Mouse (Mus musculus) retina, postnatal 1 day (tissue): ENCODE measurements at regions not wholly inside any gene's neighbourhood (a gene's known extent, or its start where the extent isn't known, plus 50 kb on each side); places are given as distances from the start of the nearest gene placed in this dataset.

Experiments
- DNase-seq: peaks from one replicate; pipeline ENCODE4 v3.0.0-alpha.2; 2012

GRCm38 (mm10) chr1:76120840-76121239 is 574.8 kb downstream of the Slc4a3 start:
- no peak for DNase-seq

- DNase-seq = no peak
Observed at GRCm38 (mm10) chr1:76130353-76130752, 584.3 kb downstream of the Slc4a3 start.

- no peak for DNase-seq
Observed at GRCm38 (mm10) chr1:76136810-76137209, 590.7 kb downstream of the Slc4a3 start.

- peak; percentile 44 for DNase-seq
Observed at GRCm38 (mm10) chr1:76137701-76138100, 591.6 kb downstream of the Slc4a3 start.

- DNase-seq = no peak
Observed at GRCm38 (mm10) chr1:76143516-76143915, 597.5 kb downstream of the Slc4a3 start.

GRCm38 (mm10) chr1:76148963-76149362 is 602.9 kb downstream of the Slc4a3 start:
- DNase-seq = no peak

- DNase-seq = no peak
Observed at GRCm38 (mm10) chr1:76156291-76156690, 610.2 kb downstream of the Slc4a3 start.

- DNase-seq = no peak
Observed at GRCm38 (mm10) chr1:76167486-76167885, 621.4 kb downstream of the Slc4a3 start.

- no peak for DNase-seq
Observed at GRCm38 (mm10) chr1:76181181-76181580, 635.1 kb downstream of the Slc4a3 start.

GRCm38 (mm10) chr1:76194844-76195243 is 648.8 kb downstream of the Slc4a3 start:
- no peak for DNase-seq

- no peak for DNase-seq
Observed at GRCm38 (mm10) chr1:76197651-76198050, 651.6 kb downstream of the Slc4a3 start.

- DNase-seq = no peak
Observed at GRCm38 (mm10) chr1:76200906-76201305, 654.8 kb downstream of the Slc4a3 start.

- no peak for DNase-seq
Observed at GRCm38 (mm10) chr1:76212486-76212885, 666.4 kb downstream of the Slc4a3 start.

- DNase-seq = no peak
Observed at GRCm38 (mm10) chr1:76244721-76245120, 698.7 kb downstream of the Slc4a3 start.

GRCm38 (mm10) chr1:76246181-76246796 is 700.2 kb downstream of the Slc4a3 start:
- peak; percentile 43 for DNase-seq

- DNase-seq = no peak
Observed at GRCm38 (mm10) chr1:76247126-76247525, 701.1 kb downstream of the Slc4a3 start.

- no peak for DNase-seq
Observed at GRCm38 (mm10) chr1:76258217-76258616, 712.2 kb downstream of the Slc4a3 start.

- peak; percentile 58 for DNase-seq
Observed at GRCm38 (mm10) chr1:76276148-76276547, 730.1 kb downstream of the Slc4a3 start.

- no peak for DNase-seq
Observed at GRCm38 (mm10) chr1:76276624-76277023, 730.6 kb downstream of the Slc4a3 start.

- DNase-seq = peak; percentile 6
Observed at GRCm38 (mm10) chr1:76283322-76283721, 737.3 kb downstream of the Slc4a3 start.

- no peak for DNase-seq
Observed at GRCm38 (mm10) chr1:76322943-76323559, 777.0 kb downstream of the Slc4a3 start.

- no peak for DNase-seq
Observed at GRCm38 (mm10) chr1:76323592-76323991, 777.5 kb downstream of the Slc4a3 start.

- no peak for DNase-seq
Observed at GRCm38 (mm10) chr1:76336011-76336410, 789.9 kb downstream of the Slc4a3 start.

GRCm38 (mm10) chr1:76362106-76362505 is 816.0 kb downstream of the Slc4a3 start:
- peak; percentile 91 for DNase-seq

- no peak for DNase-seq
Observed at GRCm38 (mm10) chr1:76373931-76374330, 827.9 kb downstream of the Slc4a3 start.
